Mouse (Mus musculus) lung, postnatal 0 days (tissue): Measurements from ENCODE around the gene Olfm2.

Source experiments
- CTCF ChIP-seq: IDR thresholded peaks from 2 replicates; pipeline ENCODE4 v1.5.1; 2016; ENCODE audit warnings: antibody characterized with exemption, mild to moderate bottlenecking
- EP300 ChIP-seq: IDR thresholded peaks from 2 replicates; pipeline ENCODE4 v1.6.1; 2016; ENCODE audit warnings: antibody characterized with exemption, mild to moderate bottlenecking, control low read depth

DNA sequence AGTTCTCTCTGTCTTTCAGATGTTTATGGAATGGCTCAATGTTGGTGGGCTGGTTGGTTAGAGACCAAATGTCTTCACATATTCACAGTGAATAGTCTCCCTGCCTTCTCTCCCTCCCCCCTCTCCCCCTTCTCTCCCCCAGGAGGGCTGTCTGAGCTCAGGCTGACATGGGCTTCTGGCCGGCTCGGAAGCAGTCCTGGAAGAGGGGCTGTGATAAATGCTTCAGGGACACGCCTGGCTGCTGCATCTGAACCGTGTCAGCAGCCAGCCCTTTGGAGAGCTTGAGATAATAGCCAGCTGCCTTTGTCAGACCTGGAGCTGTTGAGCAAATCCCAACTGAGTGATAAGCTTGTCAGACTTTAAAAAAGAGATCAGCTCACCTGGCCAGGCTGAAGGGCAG is 56.2 kb downstream of the Olfm2 start:
- TF ChIP-seq EP300: no peak
- no peak for TF ChIP-seq CTCF
